Mouse (Mus musculus) CH12.LX (cell line): ENCODE measurements at regions not wholly inside any gene's neighbourhood (a gene's known extent, or its start where the extent isn't known, plus 50 kb on each side); places are given as distances from the start of the nearest gene placed in this dataset.

Experiments
- CTCF ChIP-seq, 2 experiments: IDR thresholded peaks in 1 of 2; conservative IDR thresholded peaks in 1 of 2; 2 replicates each; pipeline ENCODE4 v1.5.1; 2011 to 2012; ENCODE audit warnings: low read depth in 2 of 2, low read length in 2 of 2, improper control_type of control experiment in 1 of 2, inconsistent platforms in 1 of 2, mild to moderate bottlenecking in 1 of 2, moderate library complexity in 1 of 2
- ETS1 ChIP-seq: conservative IDR thresholded peaks from 2 replicates; pipeline ENCODE4 v1.6.1; 2012; ENCODE audit warnings: low read depth, mild to moderate bottlenecking, inconsistent platforms, low read length, improper control_type of control experiment, moderate library complexity
- MAX ChIP-seq: IDR thresholded peaks from 2 replicates; pipeline ENCODE4 v1.6.1; 2011; ENCODE audit warnings: low read length, improper control_type of control experiment

GRCm38 (mm10) chr4:140380733-140381132 is 134.1 kb upstream of the Igsf21 start:
- no peak for TF ChIP-seq ETS1
- no peak for TF ChIP-seq CTCF (conservative IDR thresholded peaks at IDR 0.05 in 1 of 2, IDR thresholded peaks at IDR 0.05 in 1 of 2; ENCODE audit: low read depth in 2 of 2, low read length in 2 of 2)
- TF ChIP-seq MAX: no peak
